In the genomic region with DNA sequence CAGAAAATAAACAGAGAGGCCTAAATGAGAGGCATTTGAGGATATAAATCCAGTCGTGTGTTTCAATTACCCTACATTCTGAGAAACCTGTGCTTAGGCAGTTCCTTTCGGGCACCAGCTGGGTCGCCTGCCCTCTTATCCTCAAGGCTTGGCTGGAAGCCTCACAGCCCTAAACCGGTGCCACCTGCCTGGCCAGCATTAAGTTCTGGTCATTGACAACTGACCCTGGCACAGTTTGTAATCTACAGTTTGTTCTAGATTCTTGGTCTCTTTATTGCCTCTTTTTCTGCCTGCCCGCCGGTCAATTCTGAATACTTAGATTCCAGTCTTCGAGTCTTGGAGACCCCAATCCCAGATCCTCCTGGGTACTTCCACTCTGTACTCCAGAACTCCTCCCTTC, we compare ENCODE assay signal across 8 mouse cellular contexts. TPM values are rescaled to one million over a fixed set of nuclear protein-coding genes. Genes with fewer than 3 reads are reported as not detected.
DNase-seq lines count a peak whose midpoint lies in the region; ATAC-seq lines count a peak whose summit lies in the region.
"Had no signal": no experiment of that assay in that cellular context is flagged by ENCODE, and none has a peak within 500 bp of the region (broad histone marks: within the 10 kb centered on the region; RNA-seq: fewer than 3 reads in every experiment).

No protein-coding gene starts in this region.

- H3K36me3 ChIP-seq in forebrain, embryonic 16.5 days (ENCODE audit: control insufficient read depth, insufficient read depth), result no peaks in the 10 kb centered on the region

- 20% methylated on average over 7 of the region's 7 CpGs for WGBS in forebrain, embryonic 16.5 days

- no peak overlapping the region for H3K27ac ChIP-seq in forebrain, embryonic 16.5 days (ENCODE audit: low read length)

- peaks cover 15% of the 10 kb centered on the region for H3K4me1 ChIP-seq in forebrain, embryonic 16.5 days (replicated peaks; ENCODE audit: control insufficient read depth, insufficient read depth, low read length)

- no peaks in the 10 kb centered on the region for H3K27me3 ChIP-seq in forebrain, embryonic 16.5 days (replicated peaks; ENCODE audit: control insufficient read depth, insufficient read depth, low read length)

- no peak for ATAC-seq in forebrain, embryonic 16.5 days

- peak overlapping the region; percentile 82 for H3K9ac ChIP-seq in forebrain, embryonic 16.5 days (replicated peaks; ENCODE audit: low read depth, low read length)

- peak overlapping the region; percentile 74 for H3K4me3 ChIP-seq in forebrain, embryonic 16.5 days (replicated peaks; ENCODE audit: low read length)

- DNase-seq in thymus, postnatal 25 days, result peak; percentile 18
- no peak for DNase-seq in thymus, postnatal 14 days
- peak; percentile 65 for DNase-seq in kidney, postnatal 14 days
- peak; percentile 17 for DNase-seq in neural tube, embryonic 10.5 days (ENCODE audit: extremely low spot score, low spot score)
- no peak for DNase-seq in left cerebral cortex, postnatal 4 days
- DNase-seq in gastrocnemius, postnatal 4 days (ENCODE audit: low spot score in 2 of 2), result no peak

- peak overlapping the region; percentile 76 for H3K4me2 ChIP-seq in forebrain, embryonic 16.5 days (ENCODE audit: low read length)

- intact Hi-C loops in left cerebral cortex, postnatal 4 days (cut with DNase I), result loop anchor here (5.0 kb wide), 1 partner anchor 111 kb away; no protein-coding TSS in a partner anchor

- H3K9me3 ChIP-seq in forebrain, embryonic 16.5 days (ENCODE audit: control insufficient read depth, low read length), result no peaks in the 10 kb centered on the region

RNA-seq across cellular contexts. Expression of a gene that starts 10.7 kb away (rescaled TPM):
- polyA plus RNA-seq in forebrain, embryonic 16.5 days (2015; fragmentation: Nextera tagmentation; extraction: Ambion mirVana), result 21.5 and 23.7 TPM in 2 replicates
- total RNA-seq in left cerebral cortex, postnatal 4 days (2021), result 10 to 100 TPM; 26.3 to 30.0 TPM
- 10 to 100 TPM; 18.7 to 22.4 TPM for total RNA-seq in gastrocnemius, postnatal 4 days (2021)

RNA-seq across cellular contexts. Expression of a gene that starts 19.6 kb away (rescaled TPM):
- 82.2 and 85.0 TPM in 2 replicates for polyA plus RNA-seq in forebrain, embryonic 16.5 days (2015; fragmentation: Nextera tagmentation; extraction: Ambion mirVana)
- total RNA-seq in left cerebral cortex, postnatal 4 days (2021), result 10 to 100 TPM; 87.8 to 88.0 TPM
- total RNA-seq in gastrocnemius, postnatal 4 days (2021), result 10 to 100 TPM; 49.3 to 55.2 TPM

RNA-seq across cellular contexts. Expression of a gene that starts 27.6 kb away (rescaled TPM):
- 41.9 and 43.0 TPM in 2 replicates for polyA plus RNA-seq in forebrain, embryonic 16.5 days (2015; fragmentation: Nextera tagmentation; extraction: Ambion mirVana)
- total RNA-seq in left cerebral cortex, postnatal 4 days (2021), result 10 to 100 TPM; 33.1 to 37.2 TPM
- total RNA-seq in gastrocnemius, postnatal 4 days (2021), result 10 to 100 TPM; 18.4 TPM

RNA-seq across cellular contexts. Expression of a gene that starts 46.9 kb away (rescaled TPM):
- 27.3 and 31.9 TPM in 2 replicates for polyA plus RNA-seq in forebrain, embryonic 16.5 days (2015; fragmentation: Nextera tagmentation; extraction: Ambion mirVana)
- 10 to 100 TPM; 21.2 to 26.1 TPM for total RNA-seq in left cerebral cortex, postnatal 4 days (2021)
- total RNA-seq in gastrocnemius, postnatal 4 days (2021), result 10 to 100 TPM; 55.3 to 60.1 TPM

RNA-seq across cellular contexts. Expression of a gene that starts 47.5 kb away (rescaled TPM):
- polyA plus RNA-seq in forebrain, embryonic 16.5 days (2015; fragmentation: Nextera tagmentation; extraction: Ambion mirVana), result 2.8 and 3.5 TPM in 2 replicates
- 1 to 10 TPM; 3.0 to 3.2 TPM for total RNA-seq in left cerebral cortex, postnatal 4 days (2021)
- not detected for total RNA-seq in gastrocnemius, postnatal 4 days (2021)
- polyA plus RNA-seq: gonadal fat pad, adult 2 months had no signal

Comparison
In these comparisons a context has a peak if more than half of its experiments do, and no peak if none do; other contexts are left out.
1. DNase-seq: peak in thymus, postnatal 25 days (single experiment), kidney, postnatal 14 days (single experiment) and neural tube, embryonic 10.5 days (single experiment); none in thymus, postnatal 14 days (single experiment), left cerebral cortex, postnatal 4 days (single experiment) and gastrocnemius, postnatal 4 days (0 of 2).